Mouse (Mus musculus) heart, adult 2 months (tissue): ENCODE data around the gene Gm826. TPM values are rescaled to one million over a fixed set of nuclear protein-coding genes. Genes with fewer than 3 reads are reported as not detected.

Experiments
- DNase-seq, 2 experiments: peaks; one replicate each; pipeline ENCODE4 v3.0.0; 2021
- H3K27ac ChIP-seq: fragments of 200-600 bp; 2 replicates; pipeline ENCODE4 v1.8.1; 2022
- H3K27me3 ChIP-seq: fragments of 200-500 bp; 2 replicates; pipeline ENCODE4 v1.6.1; 2012; ENCODE audit warnings: mild to moderate bottlenecking, low read length, inconsistent platforms, mixed read lengths; ENCODE audit not compliant: control insufficient read depth, insufficient read depth
- H3K36me3 ChIP-seq: fragments of 200-500 bp; 2 replicates; pipeline ENCODE4 v1.6.1; 2012; ENCODE audit warnings: low read length, inconsistent platforms; ENCODE audit not compliant: control insufficient read depth, insufficient read depth
- H3K4me1 ChIP-seq: fragments of 200-500 bp; 2 replicates; pipeline ENCODE4 v1.6.1; 2011; ENCODE audit warnings: low read length; ENCODE audit not compliant: control insufficient read depth, insufficient read depth
- H3K4me3 ChIP-seq: fragments of 200-600 bp; 2 replicates; pipeline ENCODE4 v1.8.1; 2022
- H3K79me2 ChIP-seq: fragments of 200-500 bp; replicated peaks from 2 replicates; pipeline ENCODE4 v1.6.1; 2012; ENCODE audit warnings: mild to moderate bottlenecking, inconsistent platforms, low read length, moderate library complexity, mixed read lengths; ENCODE audit not compliant: control insufficient read depth, insufficient read depth
- H3K9ac ChIP-seq: fragments of 200-500 bp; 2 replicates; pipeline ENCODE4 v1.6.1; 2012; ENCODE audit warnings: low read depth, mild to moderate bottlenecking, control low read depth, inconsistent platforms, low read length, mixed read lengths
- CTCF ChIP-seq: fragments of 200-600 bp; IDR thresholded peaks from 2 replicates; pipeline ENCODE4 v1.8.1; 2022; ENCODE audit warnings: antibody characterized with exemption, mild to moderate bottlenecking, moderate library complexity
- EP300 ChIP-seq: fragments of 200-500 bp; IDR thresholded peaks from 2 replicates; pipeline ENCODE4 v1.6.1; 2011; ENCODE audit warnings: low read depth, low read length, control low read depth; ENCODE audit not compliant: insufficient read depth
- POLR2A ChIP-seq: fragments of 200-500 bp; IDR thresholded peaks from 2 replicates; pipeline ENCODE4 v1.6.1; 2011; ENCODE audit warnings: mild to moderate bottlenecking, low read depth, low read length, control low read depth; ENCODE audit not compliant: insufficient read depth
- WGBS: fragments of 180-500 bp; shearing (Covaris S2); methylation state at CpG from one replicate; pipeline ENCODE4 v1.1.7; 2018; 5-methylcytosine and 5-hydroxymethylcytosine counted together
- intact Hi-C: fragments of 180-260 bp; cut with DNase I; formaldehyde crosslinking; loops from one replicate; pipeline ENCODE4 v1.15.1; 2025
- polyA plus RNA-seq: library from polyadenylated mRNA; depleted of rRNA; stranded (reverse); fragments of >200 nt; gene quantifications from 2 replicates; pipeline ENCODE4 v1.2.3, GENCODE M21; 2012; rRNA removed
- total RNA-seq, 2 experiments: library from RNA; stranded (reverse); gene quantifications; 2 replicates each; pipeline ENCODE4 v1.2.3; 2021

The Gm826 gene
- total and polyA plus RNA-seq, 3 experiments = 7.8 to 10.9 (median 8.3) TPM

DNA sequence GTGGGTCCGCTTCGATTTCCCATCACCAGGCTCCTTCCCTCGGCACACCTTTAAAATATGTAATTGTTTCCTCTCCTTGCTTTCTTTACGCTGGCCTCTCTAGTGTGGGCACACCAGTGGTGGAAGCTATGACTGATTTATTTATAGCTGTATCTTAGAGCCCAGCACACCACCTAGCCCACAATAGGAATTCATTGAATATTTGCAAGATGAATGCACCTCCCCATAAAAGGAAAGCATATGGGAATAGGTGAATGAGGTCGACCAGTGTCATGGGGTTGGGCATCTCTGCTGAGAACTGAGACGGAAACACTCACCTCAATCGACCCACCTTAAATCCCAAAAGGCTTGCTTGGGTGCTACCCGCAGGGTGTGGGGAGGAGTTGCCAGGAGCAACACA lies 70.1 kb downstream of the Gm826 start:
- H3K27ac ChIP-seq = no peak overlapping the region
- H3K9ac ChIP-seq = no peak overlapping the region
- H3K79me2 ChIP-seq = no peaks in the 10 kb centered on the region
- no peak for TF ChIP-seq CTCF
- TF ChIP-seq EP300 = no peak
- TF ChIP-seq POLR2A = no peak
- H3K4me3 ChIP-seq = no peak overlapping the region
- H3K4me1 ChIP-seq = no peaks in the 10 kb centered on the region
- intact Hi-C loops = no loop called here
- no peak for DNase-seq
- H3K27me3 ChIP-seq = no peaks in the 10 kb centered on the region
- no peaks in the 10 kb centered on the region for H3K36me3 ChIP-seq
- WGBS = 76% methylated on average over 8 of the region's 8 CpGs

DNA sequence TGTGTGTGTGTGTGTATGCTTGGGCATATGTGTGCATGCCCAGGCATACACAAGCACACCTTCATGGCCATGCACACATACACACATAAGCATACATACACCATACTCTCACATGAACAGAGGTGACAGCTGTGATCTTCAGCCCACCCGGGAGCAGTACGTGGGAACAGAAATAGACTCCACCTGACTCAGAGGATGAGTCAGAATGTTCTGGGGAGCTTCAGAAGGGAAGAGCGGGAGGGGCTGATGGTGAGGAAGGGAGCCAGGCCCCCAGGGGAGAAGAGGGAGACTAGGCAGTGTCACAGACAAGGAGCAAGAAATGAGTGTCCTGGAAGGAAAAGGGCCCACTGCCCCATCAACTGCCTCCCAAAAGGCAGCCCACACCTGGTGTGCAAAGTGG lies 72.4 kb downstream of the Gm826 start:
- no peak for TF ChIP-seq POLR2A
- TF ChIP-seq CTCF = no peak
- no peak for DNase-seq
- no peak overlapping the region for H3K27ac ChIP-seq
- H3K9ac ChIP-seq = no peak overlapping the region
- no peaks in the 10 kb centered on the region for H3K27me3 ChIP-seq
- 39% methylated on average over 3 of the region's 3 CpGs for whole genome bisulfite sequencing
- no peak overlapping the region for H3K4me3 ChIP-seq
- no peaks in the 10 kb centered on the region for H3K4me1 ChIP-seq
- intact Hi-C loops = no loop called here
- H3K79me2 ChIP-seq = no peaks in the 10 kb centered on the region
- H3K36me3 ChIP-seq = no peaks in the 10 kb centered on the region

Other genes starting within 250 kb of the Gm826 start
- gene Mafb, start 32.9 kb upstream of the Gm826 start, total RNA-seq = 10 to 100 TPM; 11.5 to 15.8 TPM
- 3.0 and 3.8 TPM in 2 replicates for gene Mafb, start 32.9 kb upstream of the Gm826 start, polyA plus RNA-seq